Mouse (Mus musculus) stomach, embryonic 16.5 days (tissue): ENCODE data around the gene Zfp12. TPM values are rescaled to one million over a fixed set of nuclear protein-coding genes. Genes with fewer than 3 reads are reported as not detected.

Source experiments
- ATAC-seq: fragments of 200-750 bp; cut with Nextera tagmentation; 2 replicates; pipeline ENCODE4 v1.8.0; 2017; ENCODE audit warnings: moderate number of reproducible peaks, moderate TSS enrichment; ENCODE audit not compliant: insufficient read depth, low FRiP score
- H3K27ac ChIP-seq: fragments of 300-500 bp; sonication (generic); 2 replicates; pipeline ENCODE4 v1.5.1; 2014; ENCODE audit warnings: low read length
- H3K27me3 ChIP-seq: fragments of 300-500 bp; sonication (generic); 2 replicates; pipeline ENCODE4 v1.6.1; 2014; ENCODE audit warnings: low read length, control low read depth, mixed read lengths; ENCODE audit not compliant: control insufficient read depth, insufficient read depth
- H3K36me3 ChIP-seq: fragments of 300-500 bp; sonication (generic); 2 replicates; pipeline ENCODE4 v1.6.1; 2014; ENCODE audit warnings: low read length; ENCODE audit not compliant: control insufficient read depth, insufficient read depth
- H3K4me1 ChIP-seq: fragments of 300-500 bp; sonication (generic); 2 replicates; pipeline ENCODE4 v1.6.1; 2014; ENCODE audit warnings: low read length, control low read depth, mixed read lengths; ENCODE audit not compliant: control insufficient read depth, insufficient read depth
- H3K4me2 ChIP-seq: fragments of 300-500 bp; sonication (generic); 2 replicates; pipeline ENCODE4 v1.6.1; 2014; ENCODE audit warnings: low read depth, low read length, mixed read lengths
- H3K4me3 ChIP-seq: fragments of 300-500 bp; sonication (generic); replicated peaks from 2 replicates; pipeline ENCODE4 v1.5.1; 2014; ENCODE audit warnings: mild to moderate bottlenecking, low read length
- H3K9ac ChIP-seq: fragments of 300-500 bp; sonication (generic); 2 replicates; pipeline ENCODE4 v1.6.1; 2014; ENCODE audit warnings: low read length
- H3K9me3 ChIP-seq: fragments of 300-500 bp; sonication (generic); replicated peaks from 2 replicates; pipeline ENCODE4 v1.6.1; 2016; ENCODE audit warnings: low read length, control low read depth; ENCODE audit not compliant: control insufficient read depth
- WGBS: fragments of 180-500 bp; shearing (Covaris S2); extraction: QIAGEN DNeasy Blood & Tissue Kit; methylation state at CpG from one replicate; pipeline ENCODE4 v1.1.7; 2014; 5-methylcytosine and 5-hydroxymethylcytosine counted together
- polyA plus RNA-seq: library from polyadenylated mRNA; unstranded; fragments of >200 nt; fragmentation: Nextera tagmentation; extraction: Ambion mirVana; gene quantifications from 2 replicates; pipeline ENCODE4 v1.2.1, GENCODE M21; 2015

Gene Zfp12
- polyA plus RNA-seq, 1 experiment from 2014 or later, result 11.3 TPM

DNA sequence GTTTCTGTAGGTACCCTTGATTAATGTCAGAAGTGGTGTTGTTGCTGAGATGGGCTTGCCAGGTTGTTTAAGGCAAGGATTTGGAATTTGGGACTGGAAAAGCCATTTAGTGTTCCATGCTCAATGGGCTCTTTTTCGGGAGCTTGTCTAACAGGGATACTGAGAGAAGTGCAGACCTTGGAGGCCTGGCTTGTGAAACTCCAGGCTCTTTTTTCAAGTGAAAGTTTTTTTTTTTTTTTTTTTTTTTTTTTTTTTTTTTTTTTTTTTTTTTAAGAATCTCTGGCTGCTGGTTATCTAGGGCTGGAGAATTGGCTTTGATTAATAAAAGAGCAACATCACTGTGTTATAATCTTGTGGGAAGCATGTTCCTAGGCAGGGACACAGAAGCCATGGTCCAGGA lies 12.7 kb upstream of the Zfp12 start:
- no peak overlapping the region for H3K4me3 ChIP-seq
- ATAC-seq, result no peak
- H3K4me1 ChIP-seq, result no peaks in the 10 kb centered on the region
- H3K27me3 ChIP-seq, result no peaks in the 10 kb centered on the region
- 78% methylated on average over 1 of the region's 1 CpGs for WGBS
- no peaks in the 10 kb centered on the region for H3K9me3 ChIP-seq
- H3K27ac ChIP-seq, result no peak overlapping the region
- H3K9ac ChIP-seq, result no peak overlapping the region
- no peak overlapping the region for H3K4me2 ChIP-seq
- H3K36me3 ChIP-seq, result no peaks in the 10 kb centered on the region

DNA sequence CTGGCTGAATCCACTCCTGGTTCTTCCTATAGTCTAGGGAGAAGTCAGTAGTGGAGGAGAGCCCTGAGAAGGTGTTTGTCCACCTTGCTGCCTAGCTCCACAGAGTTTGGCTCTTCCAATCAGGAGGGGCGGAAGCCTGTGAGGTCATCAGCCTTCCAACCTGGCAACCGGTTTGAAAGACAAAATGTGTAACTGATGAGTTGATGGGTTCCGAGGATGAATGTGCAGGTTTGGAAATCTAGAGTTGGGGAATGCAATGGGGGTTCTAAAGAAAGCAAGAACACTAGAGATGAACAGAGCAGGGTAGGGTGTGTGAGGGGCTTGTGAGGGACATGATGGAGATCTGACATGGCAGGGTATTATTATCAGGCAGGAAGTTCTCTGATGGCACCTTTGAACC lies 8.2 kb upstream of the Zfp12 start, which contains the start of gene Spdye4a:
Spdye4a (minus strand) TSS at position 101 of the 400 bp plus-strand sequence.
- H3K27me3 ChIP-seq, result no peaks in the 10 kb centered on the region
- no peaks in the 10 kb centered on the region for H3K4me1 ChIP-seq
- WGBS, result 79% methylated on average over 3 of the region's 3 CpGs
- peaks cover 6% of the 10 kb centered on the region; the same call in 1 of the 2 replicates for H3K9me3 ChIP-seq
- H3K4me3 ChIP-seq, result no peak within 1 kb of the TSS
- no peak within 1 kb of the TSS for H3K9ac ChIP-seq
- H3K27ac ChIP-seq, result no peak within 1 kb of the TSS
- H3K36me3 ChIP-seq, result no peaks in the 10 kb centered on the region
- ATAC-seq, result no peak
- no peak within 1 kb of the TSS for H3K4me2 ChIP-seq

DNA sequence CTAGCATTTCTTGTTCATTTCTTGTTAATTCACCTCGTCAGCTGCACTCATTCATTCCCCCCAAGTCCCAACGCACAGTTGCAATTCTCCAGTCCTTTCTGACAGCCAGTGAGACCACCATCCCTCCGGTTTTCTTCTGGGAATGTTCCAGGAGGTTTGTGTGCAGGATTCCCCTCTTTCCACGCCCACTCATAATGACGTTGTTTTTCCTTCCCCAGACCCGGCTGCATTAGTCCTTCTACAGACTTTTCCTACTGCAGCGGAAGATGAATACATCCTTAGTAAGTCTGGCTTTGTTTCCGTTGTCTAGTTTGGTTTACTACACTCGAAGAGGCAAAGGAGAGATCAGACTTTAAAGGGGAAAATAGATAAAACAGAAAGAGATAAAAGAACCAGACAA lies 1.1 kb downstream of the Zfp12 start:
- no peaks in the 10 kb centered on the region for H3K36me3 ChIP-seq
- no peak for ATAC-seq
- WGBS, result 35% methylated on average over 9 of the region's 9 CpGs
- peak overlapping the region; percentile 97 for H3K9ac ChIP-seq
- no peaks in the 10 kb centered on the region for H3K9me3 ChIP-seq
- H3K4me3 ChIP-seq, result peak overlapping the region; percentile 91
- H3K27me3 ChIP-seq, result no peaks in the 10 kb centered on the region
- H3K27ac ChIP-seq, result no peak overlapping the region
- peaks cover 5% of the 10 kb centered on the region; the same call in 1 of the 2 replicates for H3K4me1 ChIP-seq
- H3K4me2 ChIP-seq, result peak overlapping the region; percentile 81

DNA sequence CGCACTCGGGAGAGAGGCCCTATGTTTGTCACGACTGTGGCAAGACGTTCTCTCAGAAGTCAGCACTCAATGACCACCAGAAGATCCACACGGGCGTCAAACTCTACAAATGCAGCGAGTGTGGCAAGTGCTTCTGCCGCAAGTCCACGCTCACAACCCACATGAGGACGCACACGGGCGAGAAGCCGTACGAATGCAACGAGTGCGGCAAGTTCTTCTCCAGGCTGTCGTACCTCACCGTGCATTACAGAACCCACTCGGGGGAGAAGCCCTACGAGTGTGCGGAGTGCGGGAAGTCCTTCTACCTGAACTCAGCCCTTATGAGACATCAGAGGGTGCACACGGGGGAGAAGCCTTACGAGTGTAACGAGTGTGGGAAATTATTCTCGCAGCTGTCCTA lies 10.0 kb downstream of the Zfp12 start:
- Histone ChIP-seq H3K4me3 (no peak overlapping the region), H3K27ac (no peak overlapping the region), H3K4me2 (no peak overlapping the region), H3K9ac (no peak overlapping the region), H3K36me3 (peaks cover 55% of the 10 kb centered on the region), H3K27me3 (no peaks in the 10 kb centered on the region), H3K4me1 (no peaks in the 10 kb centered on the region), H3K9me3 (no peaks in the 10 kb centered on the region)
- no peak for ATAC-seq
- WGBS, result 96% methylated on average over 26 of the region's 26 CpGs

DNA sequence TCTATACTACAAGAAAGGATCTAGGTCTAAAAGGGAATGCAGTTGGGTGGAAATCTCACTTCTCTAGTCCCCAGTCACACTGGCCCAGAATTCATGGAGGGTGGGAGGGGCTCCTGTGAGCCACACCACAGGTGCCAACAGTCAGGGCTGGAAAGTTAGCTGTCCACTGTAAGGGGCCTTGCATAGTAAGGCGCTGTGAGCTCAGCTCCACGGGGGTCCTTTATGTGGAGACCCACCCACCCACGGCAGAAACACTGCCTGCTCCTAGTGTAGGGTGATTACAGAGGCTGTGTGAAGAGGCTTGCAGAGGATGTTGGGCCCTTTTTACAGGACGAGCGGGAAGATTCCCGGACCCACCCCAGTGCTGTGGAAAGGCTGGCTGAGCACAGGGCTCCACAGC lies 17.1 kb downstream of the Zfp12 start:
- Histone ChIP-seq H3K4me2 (no peak overlapping the region), H3K4me3 (no peak overlapping the region), H3K27ac (no peak overlapping the region), H3K4me1 (0 out of 2 replicates have a peak, but pooled peaks cover 11% of the 10 kb centered on the region), H3K27me3 (peaks cover 54% of the 10 kb centered on the region), H3K9ac (no peak overlapping the region), H3K36me3 (peaks cover 22% of the 10 kb centered on the region), H3K9me3 (peaks cover 5% of the 10 kb centered on the region; the same call in 1 of the 2 replicates)
- no peak for ATAC-seq
- 70% methylated on average over 6 of the region's 6 CpGs for WGBS

DNA sequence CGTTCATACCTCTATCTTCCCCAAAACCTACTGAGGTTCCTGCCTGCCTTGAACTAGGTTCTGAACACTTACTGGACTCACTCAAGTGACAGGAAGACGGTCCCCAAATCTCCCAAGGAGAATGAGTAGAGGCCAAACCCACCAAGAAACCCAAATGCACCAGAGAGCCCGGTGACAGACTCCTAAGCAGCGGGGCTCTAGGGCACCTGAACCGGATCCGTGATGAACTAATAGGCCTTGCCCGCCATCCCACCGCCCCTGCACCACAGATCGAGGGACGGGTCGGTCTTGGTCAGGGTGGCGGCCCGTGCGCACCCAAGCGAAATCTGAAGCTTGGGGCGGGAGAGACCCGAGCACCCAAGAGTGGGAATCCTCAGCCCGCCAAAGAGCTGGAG lies 17.8 kb downstream of the Zfp12 start:
- H3K4me2 ChIP-seq, result 0 out of 2 replicates have a peak overlapping the region, but pooled peaks have one; percentile 74
- no peak overlapping the region for H3K9ac ChIP-seq
- H3K4me3 ChIP-seq, result peak overlapping the region; percentile 41; the same call in 1 of the 2 replicates
- WGBS, result 52% methylated on average over 18 of the region's 18 CpGs
- no peak for ATAC-seq
- no peak overlapping the region for H3K27ac ChIP-seq
- H3K9me3 ChIP-seq, result peaks cover 5% of the 10 kb centered on the region; the same call in 1 of the 2 replicates
- H3K4me1 ChIP-seq, result 0 out of 2 replicates have a peak, but pooled peaks cover 11% of the 10 kb centered on the region
- H3K36me3 ChIP-seq, result peaks cover 22% of the 10 kb centered on the region
- peaks cover 59% of the 10 kb centered on the region for H3K27me3 ChIP-seq

DNA sequence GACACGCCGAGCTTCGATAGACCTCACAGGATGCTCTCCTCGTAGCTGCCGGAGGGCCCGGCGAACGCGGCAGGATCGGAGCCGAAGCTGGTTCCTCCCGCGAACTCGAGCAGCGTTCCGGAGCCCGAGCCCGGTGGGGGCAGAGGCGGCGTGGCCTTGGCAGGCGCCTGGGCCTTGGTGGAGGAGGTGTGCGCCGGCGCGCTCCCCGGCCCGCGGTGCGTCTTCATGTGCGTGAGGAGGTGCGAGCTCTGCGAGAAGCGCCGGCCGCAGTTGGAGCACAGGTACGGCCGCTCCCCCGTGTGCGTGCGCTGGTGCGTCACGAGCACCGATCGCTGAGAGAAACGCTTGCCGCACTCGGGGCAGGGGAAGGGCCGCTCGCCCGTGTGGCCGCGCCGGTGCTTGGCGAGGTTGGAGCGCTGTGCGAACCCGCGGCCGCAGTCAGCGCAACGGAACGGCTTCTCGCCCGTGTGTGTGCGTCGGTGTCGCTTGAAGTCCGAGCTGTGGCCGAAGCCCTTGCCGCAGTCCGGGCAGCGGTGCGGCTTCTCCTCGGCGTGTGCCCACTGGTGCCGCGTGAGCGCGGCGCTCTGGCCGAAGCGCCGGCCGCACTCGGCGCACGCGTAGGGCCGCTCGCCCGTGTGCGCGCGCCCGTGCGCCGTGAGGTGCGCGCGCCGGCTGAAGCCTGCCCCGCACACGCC lies 18.4 kb downstream of the Zfp12 start:
- peak; percentile 29; the same call in 1 of the 2 replicates for ATAC-seq
- H3K4me1 ChIP-seq, result 0 out of 2 replicates have a peak, but pooled peaks cover 11% of the 10 kb centered on the region
- H3K36me3 ChIP-seq, result peaks cover 19% of the 10 kb centered on the region
- H3K9ac ChIP-seq, result peak overlapping the region; percentile 35; the same call in 1 of the 2 replicates
- H3K4me3 ChIP-seq, result peak overlapping the region; percentile 41
- H3K27ac ChIP-seq, result no peak overlapping the region
- WGBS, result 8% methylated on average over 103 of the region's 103 CpGs
- H3K9me3 ChIP-seq, result peaks cover 5% of the 10 kb centered on the region; the same call in 1 of the 2 replicates
- H3K27me3 ChIP-seq, result peaks cover 59% of the 10 kb centered on the region
- peak overlapping the region; percentile 74 for H3K4me2 ChIP-seq

DNA sequence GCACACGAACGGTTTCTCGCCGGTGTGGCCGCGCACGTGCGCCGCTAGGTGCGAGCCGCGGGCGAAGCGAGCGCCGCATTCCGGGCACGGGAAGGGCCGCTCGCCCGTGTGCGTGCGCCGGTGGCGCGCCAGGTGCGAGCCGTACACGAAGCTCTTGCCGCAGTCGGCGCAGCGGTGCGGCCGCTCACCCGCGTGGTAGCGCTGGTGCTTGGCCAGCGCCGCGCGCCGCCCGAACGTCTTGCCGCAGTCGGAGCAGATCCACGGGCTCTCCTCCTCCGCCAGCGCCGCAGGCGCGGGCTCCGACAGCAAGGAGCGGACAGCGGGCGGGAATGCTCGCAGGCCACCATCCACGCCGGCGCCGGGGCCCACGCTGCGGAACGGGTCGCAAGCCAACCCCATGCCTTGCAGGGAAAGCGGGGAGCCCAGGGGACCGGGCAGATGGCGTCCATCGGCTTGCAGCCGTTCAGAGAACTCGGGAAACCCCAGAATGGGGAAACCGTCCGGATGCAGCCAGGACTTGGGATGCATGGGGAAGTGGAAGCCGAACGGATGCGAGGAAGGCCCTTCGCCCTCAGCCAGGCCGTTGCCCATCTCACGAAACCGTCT lies 19.0 kb downstream of the Zfp12 start:
- Histone ChIP-seq H3K9ac (peak overlapping the region; percentile 35; the same call in 1 of the 2 replicates), H3K4me3 (peak overlapping the region; percentile 41), H3K4me1 (0 out of 2 replicates have a peak, but pooled peaks cover 11% of the 10 kb centered on the region), H3K4me2 (peak overlapping the region; percentile 74), H3K27ac (no peak overlapping the region), H3K36me3 (peaks cover 18% of the 10 kb centered on the region), H3K9me3 (peaks cover 5% of the 10 kb centered on the region; the same call in 1 of the 2 replicates), H3K27me3 (peaks cover 59% of the 10 kb centered on the region)
- WGBS, result 16% methylated on average over 81 of the region's 81 CpGs
- no peak for ATAC-seq
